Mouse (Mus musculus) ES-E14 (cell line): ENCODE measurements around the gene Grm4. TPM values are rescaled to one million over a fixed set of nuclear protein-coding genes. Genes with fewer than 3 reads are reported as not detected.
A peak's percentile ranks its signal among the peaks of the same experiment; 100 is the strongest.

Experiments used
- DNase-seq: peaks from one replicate; pipeline ENCODE4 v3.0.0-alpha.2; 2013; ENCODE audit warnings: low read depth, low spot score
- H3K27ac ChIP-seq: 2 replicates; pipeline ENCODE4 v1.5.1; 2012; ENCODE audit warnings: low read depth, mild to moderate bottlenecking, low read length, moderate library complexity, mixed read lengths; ENCODE audit not compliant: poor library complexity, insufficient read depth, severe bottlenecking
- H3K36me3 ChIP-seq: 2 replicates; pipeline ENCODE4 v1.6.1; 2012; ENCODE audit warnings: mild to moderate bottlenecking, low read length, moderate library complexity, mixed read lengths; ENCODE audit not compliant: control insufficient read depth, poor library complexity, insufficient read depth, severe bottlenecking
- H3K4me1 ChIP-seq, 2 experiments: fragments of 150-350 bp in 1 of 2; sonication (generic) in 1 of 2; 2 replicates each; pipeline ENCODE4 v1.6.1; 2012; ENCODE audit warnings: low read length in 2 of 2, mild to moderate bottlenecking in 1 of 2, mixed read lengths in 1 of 2; ENCODE audit not compliant: control insufficient read depth in 2 of 2, insufficient read depth in 2 of 2, poor library complexity in 1 of 2
- H3K4me3 ChIP-seq, 2 experiments: fragments of 150-350 bp in 1 of 2; sonication (generic) in 1 of 2; 2 replicates each; pipeline ENCODE4 v1.5.1; 2012; ENCODE audit warnings: low read length in 2 of 2, low read depth in 1 of 2, mild to moderate bottlenecking in 1 of 2, mixed read lengths in 1 of 2; ENCODE audit not compliant: insufficient read depth in 1 of 2, poor library complexity in 1 of 2, severe bottlenecking in 1 of 2
- H3K9ac ChIP-seq: 2 replicates; pipeline ENCODE4 v1.6.1; 2012; ENCODE audit warnings: low read depth, mild to moderate bottlenecking, low read length, mixed read lengths; ENCODE audit not compliant: poor library complexity, insufficient read depth, severe bottlenecking
- H3K9me3 ChIP-seq: fragments of 150-350 bp; sonication (generic); 2 replicates; pipeline ENCODE4 v1.6.1; 2012; ENCODE audit warnings: low read depth, mild to moderate bottlenecking, low read length; ENCODE audit not compliant: control insufficient read depth, insufficient read depth
- CHD2 ChIP-seq: IDR thresholded peaks from 2 replicates; pipeline ENCODE4 v1.6.1; 2014; ENCODE audit warnings: mild to moderate bottlenecking, low read depth, low read length, inconsistent platforms
- HCFC1 ChIP-seq: IDR thresholded peaks from 2 replicates; pipeline ENCODE4 v1.6.1; 2012; ENCODE audit warnings: low read length, inconsistent platforms, borderline replicate concordance; ENCODE audit not compliant: insufficient read depth
- MAFK ChIP-seq: IDR thresholded peaks from 2 replicates; pipeline ENCODE4 v1.6.1; 2014; ENCODE audit warnings: mild to moderate bottlenecking, low read depth, low read length, inconsistent platforms; ENCODE audit not compliant: insufficient read depth
- ZC3H11A ChIP-seq: IDR thresholded peaks from 2 replicates; pipeline ENCODE4 v1.6.1; 2012; ENCODE audit warnings: low read depth, mild to moderate bottlenecking, inconsistent platforms, low read length, borderline replicate concordance
- ZNF384 ChIP-seq: IDR thresholded peaks from 2 replicates; pipeline ENCODE4 v1.6.1; 2012; ENCODE audit warnings: low read depth, low read length, inconsistent platforms
- in situ Hi-C, 2 experiments: fragments of 600-800 bp; cut with MboI; formaldehyde crosslinking; loops; one replicate each; pipeline ENCODE4 v1.15.1; 2025; ENCODE audit warnings: low sequenced_read_pairs in 2 of 2, inconsistent platforms in 1 of 2; ENCODE audit not compliant: unreplicated experiment in 2 of 2
- total RNA-seq: library from RNA; depleted of rRNA; stranded (reverse); fragments of 300-350 nt; gene quantifications from 2 replicates; pipeline ENCODE4 v1.2.3, GENCODE M21; 2012; rRNA removed

The Grm4 gene
- total RNA-seq, 1 experiment: 0.49 TPM

DNA sequence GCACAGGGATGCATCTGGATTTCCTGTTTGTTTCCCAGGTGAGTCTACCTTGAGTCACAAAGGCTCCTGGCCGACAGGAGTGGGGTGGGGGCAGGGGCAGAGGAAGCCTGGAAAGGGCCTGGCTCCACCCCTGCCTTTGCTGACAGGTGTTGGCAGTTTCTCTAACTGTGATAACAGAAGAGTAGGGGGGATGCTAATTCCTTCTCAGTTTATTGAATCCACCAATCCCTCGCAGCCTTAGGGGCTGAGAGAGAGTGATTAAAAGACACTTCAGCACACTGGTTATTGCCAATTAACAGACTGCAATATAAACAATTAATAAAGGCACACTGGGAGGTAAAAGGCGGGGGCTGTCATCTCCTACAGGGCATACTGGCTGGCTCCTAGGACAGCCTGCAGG, 142.2 kb downstream of the Grm4 start:
- H3K9me3 ChIP-seq: no peaks in the 10 kb centered on the region
- no peak overlapping the region for H3K4me3 ChIP-seq
- in situ Hi-C loops: no loop called here
- no peaks in the 10 kb centered on the region; the same call in 1 of the 2 replicates for H3K36me3 ChIP-seq
- H3K4me1 ChIP-seq: peaks cover 0 to 6% of the 10 kb centered on the region in 2 experiments; a peak in 1 of 4 replicates
- H3K9ac ChIP-seq: no peak overlapping the region
- DNase-seq: no peak
- TF ChIP-seq ZC3H11A (no peak), CHD2 (no peak), ZNF384 (no peak), HCFC1 (no peak), MAFK (no peak)
- H3K27ac ChIP-seq: no peak overlapping the region

DNA sequence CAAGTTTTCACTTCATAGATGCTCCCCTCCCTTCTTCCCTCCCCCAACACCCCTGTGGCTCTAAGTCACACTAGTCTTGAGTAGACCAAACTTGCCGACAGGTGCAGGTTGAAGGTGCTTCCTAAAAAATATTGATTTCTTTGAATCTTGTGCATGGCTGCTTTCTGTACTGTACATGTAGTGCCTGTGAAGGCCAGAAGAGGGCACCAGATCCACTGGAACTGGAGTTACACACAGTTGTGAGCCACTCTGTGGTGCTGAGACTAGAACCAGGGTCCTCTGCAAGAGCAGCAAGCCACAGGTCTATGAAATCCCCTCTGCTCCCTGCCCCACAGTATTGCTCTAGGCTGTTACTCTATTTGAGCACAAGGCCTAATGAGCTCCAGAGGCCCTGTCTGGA, 144.1 kb downstream of the Grm4 start:
- Histone ChIP-seq H3K36me3 (no peaks in the 10 kb centered on the region; the same call in 1 of the 2 replicates), H3K4me1 (peaks cover 0 to 6% of the 10 kb centered on the region in 2 experiments; a peak in 1 of 4 replicates), H3K9me3 (no peaks in the 10 kb centered on the region), H3K27ac (no peak overlapping the region), H3K4me3 (no peak overlapping the region), H3K9ac (no peak overlapping the region)
- DNase-seq: no peak
- in situ Hi-C loops: no loop called here
- peak; percentile 18; the same call in 1 of the 2 replicates for TF ChIP-seq ZC3H11A
- TF ChIP-seq ZNF384: no peak

DNA sequence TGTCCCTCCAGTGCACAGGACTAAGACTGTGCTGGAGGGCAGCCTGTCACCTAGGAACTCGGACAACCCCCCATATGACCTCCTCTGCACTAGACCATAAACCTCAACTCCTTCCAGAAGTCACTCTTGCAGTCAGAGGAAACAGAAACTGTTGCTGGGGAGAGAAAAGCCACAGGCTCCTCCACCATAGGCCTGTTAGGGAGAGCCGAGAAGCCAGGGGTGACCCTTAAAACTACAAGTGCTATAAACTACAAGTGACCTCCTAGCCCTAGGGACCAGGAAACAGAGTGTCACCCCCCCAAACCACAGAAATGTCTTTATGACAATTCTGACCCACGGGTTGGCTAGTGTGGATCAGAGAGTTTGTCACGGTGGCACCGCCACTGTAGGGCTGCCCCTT, 145.7 kb downstream of the Grm4 start:
- Histone ChIP-seq H3K4me1 (peaks cover 0 to 4% of the 10 kb centered on the region in 2 experiments; a peak in 1 of 4 replicates), H3K9me3 (no peaks in the 10 kb centered on the region), H3K27ac (no peak overlapping the region), H3K4me3 (no peak overlapping the region), H3K9ac (no peak overlapping the region), H3K36me3 (no peaks in the 10 kb centered on the region; the same call in 1 of the 2 replicates)
- TF ChIP-seq HCFC1 (no peak), ZNF384 (no peak), CHD2 (no peak), MAFK (no peak), ZC3H11A (no peak)
- no peak for DNase-seq
- in situ Hi-C loops: no loop called here

Other genes with a start within 250 kb of the Grm4 start
- 142 and 175 TPM in 2 replicates for gene Hmga1, start 35.1 kb upstream of the Grm4 start, total RNA-seq
- gene AI413582, start 44.4 kb upstream of the Grm4 start, total RNA-seq: 6.8 and 9.2 TPM in 2 replicates
- 79.9 and 97.9 TPM in 2 replicates for gene Nudt3, start 102.1 kb upstream of the Grm4 start, total RNA-seq
- not detected in 2 replicates for gene RPS10-NUDT3, start 113.8 kb upstream of the Grm4 start, total RNA-seq
- 1,842 and 2,049 TPM in 2 replicates for gene Rps10, start 115.3 kb upstream of the Grm4 start, total RNA-seq
- gene Pacsin1, start 134.1 kb upstream of the Grm4 start, total RNA-seq: 7.9 and 8.8 TPM in 2 replicates
- 0.53 TPM in 1 of 2 replicates, not detected in the other for gene Spdef, start 207.6 kb upstream of the Grm4 start, total RNA-seq